Mouse (Mus musculus): Measurements from ENCODE around the gene Aaas. TPM values are rescaled to one million over a fixed set of nuclear protein-coding genes. Genes with fewer than 3 reads are reported as not detected.

Aaas gene
- total and polyA plus RNA-seq, 2 experiments from 2014 or later, result 25.4 to 31.4 TPM

DNA sequence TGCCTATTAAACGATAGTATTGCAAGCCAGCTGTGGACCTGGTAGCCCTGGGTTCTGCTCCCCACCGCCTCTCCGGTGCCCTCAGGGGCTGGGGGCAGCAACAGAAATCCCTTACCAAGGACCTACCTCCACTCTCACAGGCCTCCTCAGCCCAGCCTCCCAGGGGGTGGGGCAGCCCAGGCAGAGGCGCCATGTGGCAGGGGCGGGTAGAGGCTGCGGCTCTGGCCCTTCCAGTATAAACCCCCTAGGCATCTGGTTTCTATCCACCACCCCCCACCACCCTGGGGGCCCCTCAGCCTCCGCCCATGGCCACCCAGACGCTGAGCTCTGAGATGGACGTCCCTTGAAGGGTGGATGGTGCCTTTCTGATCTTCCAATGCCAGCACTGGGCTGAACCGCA is 20.2 kb upstream of the Aaas start:
- Histone ChIP-seq H3K27ac (no peak overlapping the region), H3K9ac (replicated peaks; ENCODE audit: low read length) (no peak overlapping the region)
- WGBS, result 16% methylated on average over 10 of the region's 10 CpGs

DNA sequence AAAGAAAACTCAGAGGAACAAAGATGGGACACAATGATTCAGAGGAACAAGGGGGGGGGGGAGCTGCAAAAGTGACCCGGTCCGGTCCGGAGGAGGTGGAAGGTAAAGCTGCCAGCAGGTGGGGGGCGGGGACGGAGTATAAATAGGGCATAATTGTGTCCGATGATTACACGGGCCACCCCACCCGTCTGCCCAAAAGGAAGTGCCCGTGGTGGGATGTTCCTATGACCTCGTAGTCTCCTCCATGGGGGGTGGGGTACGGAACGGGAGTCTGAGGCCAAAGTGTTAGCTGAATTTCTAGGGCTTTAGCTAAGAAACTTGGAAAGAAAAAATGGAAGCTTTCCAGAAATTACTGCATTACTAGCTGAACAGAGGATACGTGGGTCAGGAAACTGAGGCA is 19.4 kb upstream of the Aaas start:
- Histone ChIP-seq H3K4me1 (ENCODE audit: insufficient read depth, low read length) (no peaks in the 10 kb centered on the region), H3K4me3 (ENCODE audit: low read length) (no peak overlapping the region), H3K4me2 (ENCODE audit: low read depth, low read length) (no peak overlapping the region), H3K9ac (replicated peaks; ENCODE audit: low read length) (no peak overlapping the region), H3K27ac (no peak overlapping the region), H3K27me3 (ENCODE audit: insufficient read depth, low read length) (0 out of 2 replicates have a peak, but pooled peaks cover 6% of the 10 kb centered on the region), H3K36me3 (ENCODE audit: insufficient read depth, low read length) (no peaks in the 10 kb centered on the region), H3K9me3 (ENCODE audit: low read length) (no peaks in the 10 kb centered on the region)
- DNase-seq (ENCODE audit: low spot score), result no peak
- WGBS, result 11% methylated on average over 13 of the region's 13 CpGs
- no peak for TF ChIP-seq CTCF (IDR thresholded peaks at IDR 0.05; ENCODE audit: low read depth)
- ATAC-seq, result no peak

More for the DNA sequence above, 20.2 kb upstream of the Aaas start:
- no peak overlapping the region for H3K4me2 ChIP-seq (ENCODE audit: low read depth, low read length)
- H3K36me3 ChIP-seq (ENCODE audit: insufficient read depth, low read length), result no peaks in the 10 kb centered on the region
- no peak for DNase-seq (ENCODE audit: low spot score)
- no peak for TF ChIP-seq CTCF (IDR thresholded peaks at IDR 0.05; ENCODE audit: low read depth)
- H3K27me3 ChIP-seq (ENCODE audit: insufficient read depth, low read length), result 0 out of 2 replicates have a peak, but pooled peaks cover 6% of the 10 kb centered on the region
- no peaks in the 10 kb centered on the region for H3K4me1 ChIP-seq (ENCODE audit: insufficient read depth, low read length)
- H3K9me3 ChIP-seq (ENCODE audit: low read length), result no peaks in the 10 kb centered on the region
- no peak for ATAC-seq
- no peak overlapping the region for H3K4me3 ChIP-seq (ENCODE audit: low read length)

DNA sequence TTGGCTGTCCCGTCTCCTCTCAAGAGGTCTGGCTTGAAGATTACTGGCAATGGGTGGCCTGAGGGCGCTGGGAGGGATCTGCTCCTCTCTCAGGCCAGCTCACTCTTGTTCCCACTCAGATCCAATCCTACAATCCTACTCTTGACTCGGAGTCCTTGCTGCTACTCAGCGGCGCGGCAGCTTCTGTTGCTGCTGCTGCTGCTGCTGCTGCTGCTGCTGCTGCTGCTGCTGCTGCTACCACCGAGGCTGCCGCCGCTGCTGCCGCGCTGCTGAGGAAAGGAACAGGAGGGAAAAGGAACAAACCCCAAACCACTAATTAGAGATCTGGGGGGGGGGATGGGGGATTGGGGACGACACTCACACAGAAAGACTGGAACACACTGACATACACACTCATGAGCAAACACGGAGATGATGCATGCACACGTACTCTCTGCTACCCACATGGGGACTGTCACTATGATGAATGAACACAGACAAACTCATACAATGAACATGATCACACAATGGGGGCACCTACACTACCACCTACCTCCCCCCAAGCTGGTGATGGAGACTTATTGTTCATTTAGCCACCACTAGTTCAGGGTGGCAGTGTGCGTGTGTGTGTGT is 16.3 kb upstream of the Aaas start, which contains the start of gene Sp7:
TSS of gene Sp7 (minus strand) at position 450 of the 612 bp plus-strand sequence.
- Histone ChIP-seq H3K27ac (no peak within 1 kb of the TSS), H3K27me3 (ENCODE audit: insufficient read depth, low read length) (0 out of 2 replicates have a peak, but pooled peaks cover 6% of the 10 kb centered on the region), H3K9me3 (ENCODE audit: low read length) (no peaks in the 10 kb centered on the region), H3K4me3 (ENCODE audit: low read length) (peak within 1 kb of the TSS; percentile 19; the same call in 1 of the 2 replicates), H3K36me3 (ENCODE audit: insufficient read depth, low read length) (no peaks in the 10 kb centered on the region), H3K4me2 (ENCODE audit: low read depth, low read length) (peak within 1 kb of the TSS; percentile 52), H3K4me1 (ENCODE audit: insufficient read depth, low read length) (no peaks in the 10 kb centered on the region; the same call in 1 of the 2 replicates), H3K9ac (replicated peaks; ENCODE audit: low read length) (0 out of 2 replicates have a peak within 1 kb of the TSS, but pooled peaks have one; percentile 21)
- 5% methylated on average over 15 of the region's 15 CpGs for WGBS
- 0 out of 2 replicates have a peak, but pooled peaks have one; percentile 5 for TF ChIP-seq CTCF (IDR thresholded peaks at IDR 0.05; ENCODE audit: low read depth)
- ATAC-seq (peak; percentile 55), DNase-seq (ENCODE audit: low spot score) (peak; percentile 39)

DNA sequence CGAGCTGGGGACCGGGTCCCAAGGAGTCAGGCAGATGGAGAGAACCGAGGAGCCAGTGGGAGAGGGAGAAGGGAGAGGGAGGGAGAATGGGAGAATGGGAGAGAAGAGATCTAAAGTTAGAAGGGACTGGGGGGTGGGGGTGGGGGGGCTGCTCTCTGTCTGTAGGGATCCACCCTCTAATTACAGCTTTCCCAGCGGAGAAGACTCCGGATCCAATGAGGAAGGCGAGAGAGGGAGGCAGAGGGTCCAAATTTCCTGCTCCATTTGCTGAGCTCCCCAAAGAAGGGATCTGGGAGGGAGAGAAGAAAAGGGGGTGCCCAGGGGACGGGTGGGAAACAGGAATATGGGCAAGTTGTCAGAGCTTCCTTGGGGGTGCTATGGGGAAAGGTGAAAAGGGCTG is 15.7 kb upstream of the Aaas start:
- H3K4me2 ChIP-seq (ENCODE audit: low read depth, low read length), result peak overlapping the region; percentile 52
- DNase-seq (ENCODE audit: low spot score) (no peak), ATAC-seq (no peak)
- no peak for TF ChIP-seq CTCF (IDR thresholded peaks at IDR 0.05; ENCODE audit: low read depth)
- no peaks in the 10 kb centered on the region; the same call in 1 of the 2 replicates for H3K4me1 ChIP-seq (ENCODE audit: insufficient read depth, low read length)
- H3K9me3 ChIP-seq (ENCODE audit: low read length), result no peaks in the 10 kb centered on the region
- H3K9ac ChIP-seq (replicated peaks; ENCODE audit: low read length), result 0 out of 2 replicates have a peak overlapping the region, but pooled peaks have one; percentile 21
- 0 out of 2 replicates have a peak, but pooled peaks cover 6% of the 10 kb centered on the region for H3K27me3 ChIP-seq (ENCODE audit: insufficient read depth, low read length)
- 7% methylated on average over 7 of the region's 7 CpGs for WGBS
- H3K4me3 ChIP-seq (ENCODE audit: low read length), result peak overlapping the region; percentile 19; the same call in 1 of the 2 replicates
- no peak overlapping the region for H3K27ac ChIP-seq
- no peaks in the 10 kb centered on the region for H3K36me3 ChIP-seq (ENCODE audit: insufficient read depth, low read length)

DNA sequence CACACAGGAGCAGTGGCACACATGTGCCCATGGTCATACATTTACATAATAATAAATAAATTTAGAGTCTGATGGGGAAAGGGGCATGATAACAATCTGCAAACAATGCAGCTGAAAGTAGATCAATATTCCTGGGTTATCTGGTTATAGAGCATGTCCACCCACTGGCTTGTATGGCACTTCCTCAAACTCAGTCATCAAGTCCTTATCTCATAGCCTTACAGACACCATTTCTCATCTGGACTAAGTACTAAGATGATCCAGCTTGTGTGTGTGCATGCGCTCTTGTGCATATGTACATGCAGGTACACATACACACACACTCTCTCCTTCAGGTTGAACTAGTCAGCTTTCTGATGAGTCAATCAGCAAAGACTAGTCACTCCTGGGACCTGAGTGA is 14.1 kb upstream of the Aaas start:
- Histone ChIP-seq H3K36me3 (ENCODE audit: insufficient read depth, low read length) (no peaks in the 10 kb centered on the region), H3K9me3 (ENCODE audit: low read length) (no peaks in the 10 kb centered on the region), H3K4me3 (ENCODE audit: low read length) (no peak overlapping the region), H3K4me2 (ENCODE audit: low read depth, low read length) (no peak overlapping the region), H3K27me3 (ENCODE audit: insufficient read depth, low read length) (no peaks in the 10 kb centered on the region), H3K4me1 (ENCODE audit: insufficient read depth, low read length) (no peaks in the 10 kb centered on the region; the same call in 1 of the 2 replicates), H3K9ac (replicated peaks; ENCODE audit: low read length) (no peak overlapping the region), H3K27ac (no peak overlapping the region)
- ATAC-seq, result no peak
- no peak for DNase-seq (ENCODE audit: low spot score)
- WGBS, result 96% methylated on average over 1 of the region's 1 CpGs
- TF ChIP-seq CTCF (IDR thresholded peaks at IDR 0.05; ENCODE audit: low read depth), result no peak

DNA sequence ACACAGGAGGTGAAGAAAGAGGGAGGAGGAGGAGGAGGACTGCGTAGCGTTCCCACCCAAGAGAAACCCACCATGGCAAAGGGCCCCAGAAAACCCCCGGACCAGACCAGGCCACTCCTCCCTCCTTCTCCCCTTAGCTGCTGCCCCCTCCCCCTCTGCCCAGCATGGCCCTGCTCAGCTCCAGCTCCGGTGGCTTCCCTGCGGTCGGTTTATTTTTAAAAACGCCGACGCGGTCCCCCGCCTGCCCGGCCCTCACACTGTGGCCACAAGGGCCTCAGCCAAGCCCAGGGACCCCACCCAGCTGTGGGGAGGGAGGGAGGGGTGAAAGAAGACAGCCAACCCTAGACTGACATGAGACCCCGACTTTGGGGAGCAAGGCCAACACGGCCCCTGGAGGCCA is 12.1 kb upstream of the Aaas start:
- peaks cover 8% of the 10 kb centered on the region for H3K4me1 ChIP-seq (ENCODE audit: insufficient read depth, low read length)
- DNase-seq (ENCODE audit: low spot score) (no peak), ATAC-seq (no peak)
- no peak overlapping the region for H3K9ac ChIP-seq (replicated peaks; ENCODE audit: low read length)
- no peaks in the 10 kb centered on the region for H3K36me3 ChIP-seq (ENCODE audit: insufficient read depth, low read length)
- H3K4me2 ChIP-seq (ENCODE audit: low read depth, low read length), result peak overlapping the region; percentile 36
- no peak overlapping the region for H3K27ac ChIP-seq
- TF ChIP-seq CTCF (IDR thresholded peaks at IDR 0.05; ENCODE audit: low read depth), result no peak
- H3K4me3 ChIP-seq (ENCODE audit: low read length), result no peak overlapping the region
- WGBS, result 13% methylated on average over 14 of the region's 14 CpGs
- no peaks in the 10 kb centered on the region for H3K9me3 ChIP-seq (ENCODE audit: low read length)
- H3K27me3 ChIP-seq (ENCODE audit: insufficient read depth, low read length), result peaks cover 13% of the 10 kb centered on the region

DNA sequence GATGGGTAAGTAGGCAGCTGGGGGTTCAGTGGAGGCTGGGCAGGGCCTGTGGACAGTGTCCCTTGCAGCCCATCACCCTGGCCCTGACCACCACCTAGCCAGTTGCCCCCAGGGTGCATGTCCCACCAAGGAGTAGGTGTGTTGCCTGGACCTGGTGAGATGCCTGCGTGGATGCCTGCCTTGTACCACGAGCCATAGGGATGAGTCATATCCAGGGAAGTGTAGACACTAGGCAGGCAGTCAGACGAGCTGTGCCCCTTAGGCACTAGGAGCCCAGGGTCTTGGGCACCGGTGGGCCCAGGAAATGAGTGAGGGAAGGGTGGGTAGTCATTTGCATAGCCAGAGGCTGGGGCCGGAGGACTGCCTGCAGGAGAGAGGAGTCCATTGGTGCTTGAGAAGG is 8.3 kb upstream of the Aaas start:
- Histone ChIP-seq H3K9me3 (ENCODE audit: low read length) (no peaks in the 10 kb centered on the region), H3K4me2 (ENCODE audit: low read depth, low read length) (no peak overlapping the region), H3K36me3 (ENCODE audit: insufficient read depth, low read length) (no peaks in the 10 kb centered on the region), H3K4me1 (ENCODE audit: insufficient read depth, low read length) (peaks cover 8% of the 10 kb centered on the region), H3K27me3 (ENCODE audit: insufficient read depth, low read length) (peaks cover 22% of the 10 kb centered on the region), H3K27ac (no peak overlapping the region), H3K4me3 (ENCODE audit: low read length) (no peak overlapping the region), H3K9ac (replicated peaks; ENCODE audit: low read length) (no peak overlapping the region)
- no peak for TF ChIP-seq CTCF (IDR thresholded peaks at IDR 0.05; ENCODE audit: low read depth)
- no peak for DNase-seq (ENCODE audit: low spot score)
- 30% methylated on average over 5 of the region's 5 CpGs for WGBS
- no peak for ATAC-seq
